Mouse (Mus musculus) right cerebral cortex, postnatal 25 days (tissue): Measurements from ENCODE around the gene B3galt5.

Experiments used
- DNase-seq: peaks from one replicate; pipeline ENCODE4 v3.0.0; 2022

Gene B3galt5

GRCm38 (mm10) chr16:96235366-96235970 is at the start of gene B3galt5:
Gene B3galt5, plus strand, starts transcription at chr16:96235801.
- DNase-seq: no peak

- DNase-seq: no peak
Observed at GRCm38 (mm10) chr16:96187619-96188018, 48.0 kb upstream of the B3galt5 start.

DNA sequence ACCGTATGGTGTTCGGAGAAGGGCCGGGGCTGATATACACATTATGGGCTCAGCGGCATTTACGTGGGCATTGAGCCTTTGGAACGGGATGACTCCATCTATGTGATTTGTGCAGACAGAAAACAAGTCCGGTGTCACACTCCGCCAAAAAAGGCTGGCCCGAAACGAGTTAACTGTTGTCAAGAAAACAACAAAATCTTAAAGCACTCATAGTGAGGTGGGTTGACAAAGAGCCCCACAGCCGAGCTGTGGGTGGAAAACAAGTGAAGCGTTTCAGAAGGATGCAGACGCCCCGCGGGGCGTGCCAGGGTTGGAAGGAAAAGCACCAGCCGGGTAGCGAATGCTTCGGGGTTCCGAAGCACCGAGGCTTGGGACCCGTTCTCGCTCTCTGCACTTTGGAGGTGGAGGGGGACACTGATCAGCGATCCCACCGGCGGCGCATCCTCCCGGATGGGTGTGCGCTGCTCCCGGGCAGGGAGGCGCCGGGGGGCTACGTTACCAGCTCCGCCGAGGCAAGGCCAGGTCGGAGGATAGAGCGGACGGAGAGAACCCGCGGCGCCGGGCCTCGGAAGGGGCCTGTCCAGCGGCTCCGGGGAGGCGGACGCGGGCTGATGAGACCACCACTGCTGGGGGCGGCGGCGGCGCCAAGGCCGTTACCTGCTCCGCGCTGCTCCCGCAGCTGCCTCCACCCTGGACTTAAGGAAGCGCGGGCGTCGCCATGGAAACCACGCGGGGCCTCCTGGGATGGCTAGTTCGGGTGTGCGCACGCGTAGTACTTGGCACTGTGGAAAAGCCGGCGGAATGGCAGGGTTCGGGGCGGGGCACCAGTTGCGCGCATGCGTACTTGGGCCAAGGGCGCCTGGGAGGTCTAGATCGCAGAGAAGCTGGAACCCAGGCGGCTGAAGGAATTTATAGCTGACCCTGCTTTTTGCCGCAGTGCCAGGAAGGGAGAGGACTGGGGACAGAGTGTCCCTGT is 43.8 kb upstream of the B3galt5 start, which contains the start of gene Lca5l:
Lca5l (minus strand) TSS at position 741 of the 976 bp plus-strand sequence.
- peak; percentile 99 for DNase-seq

- DNase-seq: no peak
Observed at GRCm38 (mm10) chr16:96199913-96200701, 35.5 kb upstream of the B3galt5 start, which contains the start of gene Sh3bgr. Gene Sh3bgr, plus strand, starts transcription at chr16:96200450.

GRCm38 (mm10) chr16:96200702-96201028 is 34.9 kb upstream of the B3galt5 start:
- DNase-seq: no peak

DNA sequence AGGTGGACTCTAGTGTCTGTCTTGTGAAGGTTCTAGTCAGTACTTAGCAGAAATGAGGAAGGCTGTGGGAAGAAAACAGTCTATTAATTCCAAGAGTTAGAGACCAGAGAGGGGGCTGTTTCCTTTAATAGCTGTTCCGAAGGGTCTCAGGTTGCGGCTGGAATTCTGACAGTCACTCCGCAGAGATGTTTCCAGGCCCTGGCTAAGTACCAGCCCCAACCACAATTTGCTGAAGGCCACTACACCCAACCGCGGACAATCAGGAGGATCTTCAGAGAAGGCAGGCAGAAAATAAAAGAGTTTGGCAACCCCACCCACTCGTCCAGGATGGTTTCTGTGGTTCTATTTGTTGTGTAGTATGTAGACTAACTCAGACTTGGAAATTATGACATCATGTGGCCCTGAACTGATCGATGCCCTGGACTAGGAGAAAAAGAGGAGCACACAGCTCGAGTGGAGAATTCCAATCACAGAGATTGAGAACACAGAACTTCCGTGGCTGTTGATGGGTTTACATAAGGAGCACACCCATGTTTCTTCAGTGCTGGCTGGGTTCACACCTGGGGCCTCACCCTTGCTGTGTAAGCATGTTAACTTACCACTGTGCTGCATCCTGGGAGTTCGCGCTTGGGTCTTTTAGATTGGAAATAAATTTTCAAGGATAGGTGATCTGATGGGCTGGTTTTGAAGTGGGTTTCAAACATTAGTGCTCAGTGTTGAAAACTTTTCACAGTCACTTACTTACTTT is 33.9 kb upstream of the B3galt5 start:
- DNase-seq: no peak

- no peak for DNase-seq
Observed at GRCm38 (mm10) chr16:96209789-96210188, 25.8 kb upstream of the B3galt5 start.

- no peak for DNase-seq
Observed at GRCm38 (mm10) chr16:96210856-96211255, 24.7 kb upstream of the B3galt5 start.

DNA sequence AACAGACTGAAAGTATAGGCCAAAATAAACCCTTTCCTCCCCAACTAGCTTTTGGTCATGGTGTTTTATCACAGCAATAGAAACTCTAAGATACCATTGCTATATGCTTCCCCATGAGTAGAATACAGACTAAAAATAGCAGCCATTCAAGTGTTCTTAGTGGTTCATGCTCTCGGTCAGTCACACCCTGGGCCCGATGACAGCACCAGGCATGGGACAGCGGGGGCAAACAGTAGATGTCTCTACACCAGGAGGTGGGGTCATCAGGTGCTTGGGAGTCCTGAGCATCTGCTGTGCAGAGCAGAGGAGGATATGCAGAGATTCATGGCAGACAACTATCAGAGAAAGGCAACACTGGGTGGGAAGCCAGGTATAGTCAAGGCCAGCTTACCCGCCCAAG is 22.6 kb upstream of the B3galt5 start:
- DNase-seq: no peak

DNA sequence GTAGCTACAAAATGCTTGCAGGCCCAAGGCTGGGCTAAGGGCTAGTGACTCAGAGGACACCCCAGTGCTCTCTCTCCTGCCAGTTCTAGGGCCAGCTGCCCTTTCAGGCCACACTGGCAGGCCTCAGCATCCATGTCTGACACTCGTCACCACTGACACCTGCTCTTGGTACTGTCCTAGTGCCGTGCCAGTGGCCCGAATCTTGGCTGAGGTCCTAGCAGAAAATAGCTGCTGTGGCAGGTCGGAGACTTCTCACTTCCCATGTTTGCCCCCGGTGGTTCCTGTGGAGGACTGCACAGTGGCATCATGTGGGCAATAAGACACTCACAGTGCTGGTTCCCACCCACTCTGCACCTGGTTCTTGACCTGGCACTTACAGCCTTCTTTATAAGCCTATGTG is 14.1 kb upstream of the B3galt5 start:
- no peak for DNase-seq

GRCm38 (mm10) chr16:96221959-96222358 is 13.6 kb upstream of the B3galt5 start:
- no peak for DNase-seq

DNA sequence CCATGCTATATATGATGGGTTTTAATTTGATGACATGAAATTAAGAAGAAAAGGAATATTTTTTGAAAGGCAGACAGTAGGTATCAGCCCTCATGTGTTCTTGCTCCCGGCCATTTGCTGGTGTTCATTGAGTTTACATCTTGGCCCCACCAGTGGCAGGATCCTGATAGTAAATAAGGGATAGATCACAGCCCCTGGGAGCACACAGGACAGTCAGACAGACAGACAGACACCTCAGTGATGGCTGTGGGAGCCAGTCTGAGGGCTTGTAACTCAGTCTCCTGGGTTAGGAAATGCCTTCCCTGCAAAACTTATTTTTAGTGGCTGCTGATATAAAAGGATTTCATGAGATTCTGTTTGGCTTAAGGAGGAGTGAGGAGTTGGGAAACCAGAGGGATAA is 13.1 kb upstream of the B3galt5 start:
- no peak for DNase-seq

- DNase-seq: no peak
Observed at GRCm38 (mm10) chr16:96228438-96228837, 7.2 kb upstream of the B3galt5 start.

DNA sequence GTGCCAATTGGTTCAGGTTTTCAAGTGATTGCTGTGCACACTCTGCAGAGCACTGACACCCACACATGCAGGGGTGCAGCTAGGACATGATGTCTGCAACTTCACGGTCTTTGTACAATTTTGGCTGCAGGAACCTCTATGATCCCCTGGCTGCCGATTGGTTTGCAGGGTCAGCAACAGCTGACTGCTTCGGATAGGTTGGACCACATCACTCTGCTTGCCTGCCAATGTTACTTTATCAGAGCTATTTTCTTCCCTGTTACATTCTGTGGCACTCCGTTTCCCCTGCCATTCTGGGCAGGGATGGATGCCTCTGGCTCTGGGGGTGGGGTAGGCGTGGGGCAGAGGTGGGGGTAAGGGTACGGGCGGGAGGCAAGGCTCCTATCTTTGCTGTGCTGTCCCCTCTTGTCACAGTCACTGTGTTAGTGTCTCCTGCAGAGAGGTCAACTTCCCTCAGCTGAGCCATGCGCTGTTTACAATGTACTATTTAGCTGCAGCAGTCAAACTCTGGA is 6.5 kb upstream of the B3galt5 start:
- no peak for DNase-seq

GRCm38 (mm10) chr16:96230411-96230810 is 5.2 kb upstream of the B3galt5 start:
- peak; percentile 49 for DNase-seq

DNA sequence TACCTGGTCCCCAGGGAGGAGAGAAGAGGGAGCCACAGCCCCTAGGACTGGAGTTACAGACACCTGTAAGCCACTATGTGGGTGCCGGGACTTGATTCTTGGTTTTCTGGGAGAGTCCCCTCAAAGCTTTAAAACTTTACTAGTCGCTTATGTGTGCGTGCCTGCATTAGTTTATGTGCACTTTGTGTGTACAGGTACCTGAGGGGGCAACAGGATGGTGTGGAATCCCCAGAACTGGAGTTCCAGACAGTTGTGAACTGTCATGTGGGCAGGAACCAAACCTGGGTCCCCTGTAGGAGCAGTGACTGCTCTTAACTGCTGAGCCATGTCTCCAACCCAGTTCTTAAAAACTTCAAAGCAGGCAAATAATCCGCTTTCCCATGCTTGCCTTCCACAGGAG is 4.3 kb upstream of the B3galt5 start:
- no peak for DNase-seq

DNA sequence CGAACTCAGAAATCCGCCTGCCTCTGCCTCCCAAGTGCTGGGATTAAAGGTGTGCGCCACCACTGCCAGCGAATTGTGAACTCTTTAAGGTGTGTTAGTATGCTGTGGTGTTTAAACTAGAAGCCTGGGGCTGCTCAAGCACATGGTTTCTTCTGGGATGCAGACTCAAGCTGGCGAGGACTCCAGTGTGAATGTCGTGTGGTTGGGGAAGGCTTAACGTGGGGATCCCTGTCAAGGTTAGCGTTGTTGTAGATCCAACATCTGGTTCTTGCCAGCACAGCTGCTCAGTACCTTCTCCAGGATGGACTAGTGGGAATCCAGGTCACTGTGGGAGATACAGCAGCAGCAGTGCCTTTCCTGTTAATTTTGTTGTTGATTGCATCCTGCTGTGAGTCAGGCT is 3.6 kb upstream of the B3galt5 start:
- DNase-seq: no peak

DNA sequence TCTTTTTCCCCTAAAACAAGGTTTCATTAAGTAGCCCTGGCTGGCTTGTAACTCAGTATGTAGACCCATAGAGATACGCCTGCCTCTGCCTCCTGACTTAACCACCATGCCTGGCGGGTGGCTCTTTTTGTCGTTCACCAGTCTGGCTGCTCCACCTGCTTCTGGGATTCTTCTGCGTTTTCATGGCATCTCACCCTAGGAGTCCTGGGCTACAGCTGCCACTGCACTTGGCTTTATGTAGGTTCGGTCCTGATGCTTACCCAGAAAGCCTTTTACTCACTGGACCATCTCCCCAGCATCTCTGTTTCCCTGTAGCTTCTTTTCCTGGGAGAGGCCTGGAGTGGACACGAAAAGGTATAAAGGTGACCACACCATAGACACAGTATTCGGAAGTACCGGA is 1.6 kb upstream of the B3galt5 start:
- DNase-seq: no peak

- no peak for DNase-seq
Observed at GRCm38 (mm10) chr16:96244496-96244895, 8.9 kb downstream of the B3galt5 start.

- peak; percentile 11 for DNase-seq
Observed at GRCm38 (mm10) chr16:96249635-96250034, 14.0 kb downstream of the B3galt5 start.

- peak; percentile 0 for DNase-seq
Observed at GRCm38 (mm10) chr16:96252146-96252545, 16.5 kb downstream of the B3galt5 start.

- peak; percentile 2 for DNase-seq
Observed at GRCm38 (mm10) chr16:96258429-96258828, 22.8 kb downstream of the B3galt5 start.
